Mouse (Mus musculus) intestine, embryonic 16.5 days (tissue): ENCODE results near the gene Nup93. TPM values are rescaled to one million over a fixed set of nuclear protein-coding genes. Genes with fewer than 3 reads are reported as not detected.

Experiments used
- ATAC-seq: fragments of 200-750 bp; cut with Nextera tagmentation; 2 replicates; pipeline ENCODE4 v1.8.0; 2017; ENCODE audit warnings: moderate TSS enrichment, moderate library complexity
- H3K27ac ChIP-seq: fragments of 300-500 bp; sonication (generic); 2 replicates; pipeline ENCODE4 v1.5.1; 2014; ENCODE audit warnings: mild to moderate bottlenecking, low read length
- H3K27me3 ChIP-seq: fragments of 300-500 bp; sonication (generic); replicated peaks from 2 replicates; pipeline ENCODE4 v1.6.1; 2014; ENCODE audit warnings: low read length, control low read depth, mixed read lengths; ENCODE audit not compliant: control insufficient read depth, insufficient read depth
- H3K36me3 ChIP-seq: fragments of 300-500 bp; sonication (generic); 2 replicates; pipeline ENCODE4 v1.6.1; 2014; ENCODE audit warnings: low read length, control low read depth; ENCODE audit not compliant: control insufficient read depth, insufficient read depth
- H3K4me1 ChIP-seq: fragments of 300-500 bp; sonication (generic); 2 replicates; pipeline ENCODE4 v1.6.1; 2014; ENCODE audit warnings: low read length, control low read depth, mixed read lengths; ENCODE audit not compliant: control insufficient read depth, insufficient read depth
- H3K4me2 ChIP-seq: fragments of 300-500 bp; sonication (generic); 2 replicates; pipeline ENCODE4 v1.6.1; 2014; ENCODE audit warnings: low read depth, low read length, control low read depth
- H3K4me3 ChIP-seq: fragments of 300-500 bp; sonication (generic); 2 replicates; pipeline ENCODE4 v1.5.1; 2014; ENCODE audit warnings: mild to moderate bottlenecking, low read length
- H3K9ac ChIP-seq: fragments of 300-500 bp; sonication (generic); 2 replicates; pipeline ENCODE4 v1.6.1; 2014; ENCODE audit warnings: low read depth, low read length
- H3K9me3 ChIP-seq: fragments of 300-500 bp; sonication (generic); 2 replicates; pipeline ENCODE4 v1.6.1; 2016; ENCODE audit warnings: low read length, control low read depth; ENCODE audit not compliant: control insufficient read depth
- WGBS: fragments of 180-500 bp; shearing (Covaris S2); extraction: QIAGEN DNeasy Blood & Tissue Kit; methylation state at CpG from one replicate; pipeline ENCODE4 v1.1.7; 2014; 5-methylcytosine and 5-hydroxymethylcytosine counted together
- polyA plus RNA-seq: library from polyadenylated mRNA; unstranded; fragments of >200 nt; fragmentation: Nextera tagmentation; extraction: Ambion mirVana; gene quantifications from 2 replicates; pipeline ENCODE4 v1.2.1, GENCODE M21; 2015

Nup93 gene
- polyA plus RNA-seq, 1 experiment from 2014 or later: 66.4 TPM

DNA sequence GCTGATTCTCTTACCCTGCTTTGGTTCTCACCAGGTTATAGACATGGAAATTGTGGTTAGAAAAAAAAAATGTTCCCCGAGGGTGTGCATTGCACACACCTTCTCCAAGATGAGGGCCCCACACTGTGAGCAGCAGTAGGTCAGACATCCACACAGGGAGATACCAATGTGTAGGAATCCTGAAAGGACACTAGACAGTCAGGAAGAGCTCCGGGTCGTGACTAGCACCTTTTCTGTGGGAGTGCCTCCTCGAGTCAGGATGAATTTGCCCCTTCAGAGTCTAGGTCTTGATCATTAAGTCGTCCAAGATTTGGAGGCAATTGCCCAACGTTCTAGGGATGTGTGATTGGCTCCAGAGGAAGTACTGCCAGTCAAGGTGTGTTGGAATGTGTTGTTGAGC, 28.6 kb upstream of the Nup93 start:
- Histone ChIP-seq H3K36me3 (no peaks in the 10 kb centered on the region), H3K4me2 (peak overlapping the region; percentile 39; the same call in 1 of the 2 replicates), H3K9ac (no peak overlapping the region), H3K4me3 (no peak overlapping the region), H3K27ac (peak overlapping the region; percentile 77), H3K27me3 (peaks cover 14% of the 10 kb centered on the region), H3K9me3 (no peaks in the 10 kb centered on the region), H3K4me1 (peaks cover 36% of the 10 kb centered on the region)
- 56% methylated on average over 6 of the region's 6 CpGs for WGBS
- no peak for ATAC-seq

DNA sequence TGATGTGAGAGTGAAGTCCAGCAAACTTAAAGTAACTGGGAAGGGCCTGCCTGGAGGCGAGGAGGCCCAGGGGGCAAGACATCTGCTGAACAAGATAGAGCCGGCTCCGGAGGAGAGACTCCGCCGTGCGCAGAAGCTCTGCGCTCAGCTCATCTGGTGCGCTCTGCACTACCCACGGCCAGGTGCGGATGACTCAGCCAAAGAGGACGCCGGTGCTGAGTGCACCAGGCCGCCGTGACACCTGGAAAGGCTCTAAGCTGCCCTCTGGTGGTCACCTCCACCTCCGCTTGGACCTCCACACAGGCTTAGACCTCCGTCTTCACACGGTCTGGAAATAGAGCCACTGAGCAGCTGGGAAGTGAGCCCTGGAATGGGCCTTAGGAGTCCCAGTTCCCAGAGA, 27.8 kb upstream of the Nup93 start:
- Histone ChIP-seq H3K36me3 (no peaks in the 10 kb centered on the region), H3K4me2 (peak overlapping the region; percentile 39), H3K9me3 (no peaks in the 10 kb centered on the region), H3K9ac (peak overlapping the region; percentile 55), H3K4me3 (peak overlapping the region; percentile 19), H3K27ac (peak overlapping the region; percentile 77), H3K27me3 (peaks cover 14% of the 10 kb centered on the region), H3K4me1 (peaks cover 37% of the 10 kb centered on the region)
- peak; percentile 82 for ATAC-seq
- 4% methylated on average over 17 of the region's 17 CpGs for WGBS

DNA sequence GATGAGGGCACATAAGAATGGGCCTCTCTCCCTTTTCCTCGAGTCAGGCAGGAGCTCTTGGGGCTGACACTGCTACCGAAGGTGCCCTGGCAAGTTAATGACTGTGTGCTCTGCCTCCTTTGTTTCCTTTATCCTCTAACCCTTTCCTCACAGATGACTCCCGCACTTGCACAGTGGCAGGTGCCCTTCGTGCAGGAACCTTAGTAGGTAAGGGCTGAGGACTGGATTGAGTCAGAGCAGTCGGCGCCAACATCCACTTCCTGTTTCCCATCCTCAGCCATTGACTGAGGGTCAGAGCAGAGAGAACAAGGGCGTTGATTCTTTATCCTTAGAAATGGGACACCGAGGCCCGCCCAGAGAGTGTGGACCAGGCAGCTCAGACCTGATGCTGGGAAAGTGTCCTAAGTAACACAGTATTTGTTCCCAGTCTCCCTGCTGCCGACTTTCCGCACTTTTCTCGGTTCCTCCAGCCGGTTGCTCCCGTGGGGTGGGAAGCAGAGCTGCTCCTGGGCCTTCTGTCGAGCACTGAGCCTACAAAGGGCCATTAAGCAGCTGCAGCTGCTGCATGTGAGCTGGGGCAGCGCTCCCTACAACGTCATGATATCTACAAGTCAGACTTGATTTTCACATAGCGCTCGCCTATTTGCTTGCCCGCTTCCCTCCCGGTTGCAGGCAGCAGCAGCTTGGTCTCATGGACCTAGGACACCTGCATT, 26.9 kb upstream of the Nup93 start:
- peak overlapping the region; percentile 55 for H3K9ac ChIP-seq
- H3K4me1 ChIP-seq: peaks cover 37% of the 10 kb centered on the region
- ATAC-seq: no peak
- H3K4me2 ChIP-seq: peak overlapping the region; percentile 39; the same call in 1 of the 2 replicates
- no peaks in the 10 kb centered on the region for H3K9me3 ChIP-seq
- WGBS: 39% methylated on average over 21 of the region's 21 CpGs
- H3K27ac ChIP-seq: peak overlapping the region; percentile 77
- H3K27me3 ChIP-seq: peaks cover 13% of the 10 kb centered on the region
- H3K4me3 ChIP-seq: no peak overlapping the region
- no peaks in the 10 kb centered on the region for H3K36me3 ChIP-seq

DNA sequence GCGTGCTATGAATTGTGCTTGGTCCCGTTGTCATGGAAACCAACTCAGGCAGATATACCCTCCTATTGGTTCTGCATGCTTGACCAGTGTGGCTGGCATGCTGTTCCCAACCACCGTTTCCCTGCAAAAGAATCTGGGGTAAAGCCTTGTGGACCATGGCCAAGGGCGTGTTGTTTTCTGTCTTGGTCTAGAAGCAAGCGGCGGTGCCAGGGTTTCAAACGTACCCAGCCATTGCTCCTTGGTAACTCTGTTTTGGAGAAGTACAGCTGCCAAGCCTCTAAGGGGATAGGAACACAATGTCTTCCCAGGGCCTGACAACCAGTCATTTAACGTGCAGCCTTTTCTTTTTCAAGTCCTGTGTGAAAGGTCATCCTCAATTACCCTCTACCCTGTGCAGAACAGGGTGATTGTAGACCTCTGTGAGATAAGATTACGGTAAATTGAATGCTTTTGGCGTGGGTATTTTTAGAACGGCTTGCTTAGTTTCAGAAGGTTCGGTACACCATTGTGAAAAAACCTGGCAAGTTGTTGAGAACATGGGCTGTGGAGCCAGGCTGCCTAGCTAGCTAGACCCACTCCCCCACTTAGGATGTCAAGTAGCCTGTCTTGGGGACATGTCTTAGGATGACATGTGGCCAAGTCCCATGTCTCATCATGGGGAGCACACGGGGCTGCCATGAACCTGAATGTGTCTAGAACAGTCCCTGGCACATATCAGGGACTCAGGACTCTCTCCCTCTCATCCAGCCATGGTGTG, 24.9 kb upstream of the Nup93 start:
- Histone ChIP-seq H3K9ac (no peak overlapping the region), H3K4me2 (no peak overlapping the region), H3K9me3 (no peaks in the 10 kb centered on the region), H3K27ac (no peak overlapping the region), H3K36me3 (no peaks in the 10 kb centered on the region), H3K4me1 (peaks cover 27% of the 10 kb centered on the region), H3K27me3 (peaks cover 11% of the 10 kb centered on the region), H3K4me3 (no peak overlapping the region)
- 67% methylated on average over 13 of the region's 13 CpGs for WGBS
- no peak for ATAC-seq

DNA sequence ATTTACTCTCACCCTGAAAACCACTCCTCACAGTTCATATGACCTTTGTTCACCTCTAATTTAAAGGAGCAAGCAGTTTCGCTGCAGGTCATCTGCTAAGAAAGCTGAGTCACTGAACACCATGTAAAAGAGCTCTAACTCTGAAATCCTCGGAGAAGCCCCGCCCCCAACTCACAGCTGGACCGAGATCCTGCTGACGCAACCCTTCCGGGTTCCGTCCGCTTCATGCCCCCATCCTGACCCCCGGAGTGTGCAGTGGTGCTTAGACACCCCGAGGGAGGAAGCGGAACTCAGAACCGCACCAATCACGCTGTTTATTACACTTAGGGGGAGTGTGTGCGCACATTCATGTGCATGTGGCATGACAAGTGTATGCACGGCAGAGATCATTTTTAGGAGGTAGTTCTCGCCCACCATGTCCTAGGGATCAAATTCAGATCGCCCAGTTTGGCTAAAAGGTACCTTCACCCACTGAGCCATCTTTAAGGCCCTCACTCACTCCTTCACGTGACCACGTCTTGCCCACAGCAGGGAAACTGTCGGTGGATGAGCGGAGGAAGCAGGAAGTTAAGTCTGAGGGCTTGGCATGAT, 23.2 kb upstream of the Nup93 start:
- H3K36me3 ChIP-seq: no peaks in the 10 kb centered on the region
- peak overlapping the region; percentile 62 for H3K9ac ChIP-seq
- H3K4me2 ChIP-seq: peak overlapping the region; percentile 67
- H3K9me3 ChIP-seq: no peaks in the 10 kb centered on the region
- peaks cover 8% of the 10 kb centered on the region for H3K27me3 ChIP-seq
- peaks cover 19% of the 10 kb centered on the region for H3K4me1 ChIP-seq
- H3K4me3 ChIP-seq: peak overlapping the region; percentile 42
- peak; percentile 51 for ATAC-seq
- WGBS: 22% methylated on average over 21 of the region's 21 CpGs
- peak overlapping the region; percentile 51; the same call in 1 of the 2 replicates for H3K27ac ChIP-seq

DNA sequence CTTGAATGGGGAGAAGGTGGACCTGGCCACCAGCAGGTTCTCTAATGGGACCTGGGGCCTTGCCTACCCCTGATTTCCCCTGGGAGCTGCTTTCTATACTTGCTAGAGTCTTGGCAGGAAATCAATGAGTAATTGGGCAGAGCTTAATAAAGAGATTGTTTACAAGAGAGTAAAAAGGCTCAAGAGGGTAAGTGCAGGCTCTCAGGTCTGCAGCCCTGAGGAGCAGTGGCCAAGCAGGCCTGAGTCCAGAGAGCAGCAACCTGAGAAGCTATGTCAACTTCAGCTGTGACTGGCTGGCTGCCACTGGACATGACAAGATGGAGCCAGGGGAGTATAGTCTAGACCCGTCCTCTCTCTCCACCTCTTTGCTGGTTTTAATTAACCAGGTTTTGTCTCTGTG, 21.4 kb upstream of the Nup93 start:
- Histone ChIP-seq H3K36me3 (no peaks in the 10 kb centered on the region), H3K4me3 (no peak overlapping the region), H3K9ac (no peak overlapping the region), H3K27me3 (no peaks in the 10 kb centered on the region), H3K27ac (no peak overlapping the region), H3K4me1 (peaks cover 6% of the 10 kb centered on the region; the same call in 1 of the 2 replicates), H3K9me3 (no peaks in the 10 kb centered on the region), H3K4me2 (no peak overlapping the region)
- no peak for ATAC-seq
- 78% methylated on average over 1 of the region's 1 CpGs for WGBS

DNA sequence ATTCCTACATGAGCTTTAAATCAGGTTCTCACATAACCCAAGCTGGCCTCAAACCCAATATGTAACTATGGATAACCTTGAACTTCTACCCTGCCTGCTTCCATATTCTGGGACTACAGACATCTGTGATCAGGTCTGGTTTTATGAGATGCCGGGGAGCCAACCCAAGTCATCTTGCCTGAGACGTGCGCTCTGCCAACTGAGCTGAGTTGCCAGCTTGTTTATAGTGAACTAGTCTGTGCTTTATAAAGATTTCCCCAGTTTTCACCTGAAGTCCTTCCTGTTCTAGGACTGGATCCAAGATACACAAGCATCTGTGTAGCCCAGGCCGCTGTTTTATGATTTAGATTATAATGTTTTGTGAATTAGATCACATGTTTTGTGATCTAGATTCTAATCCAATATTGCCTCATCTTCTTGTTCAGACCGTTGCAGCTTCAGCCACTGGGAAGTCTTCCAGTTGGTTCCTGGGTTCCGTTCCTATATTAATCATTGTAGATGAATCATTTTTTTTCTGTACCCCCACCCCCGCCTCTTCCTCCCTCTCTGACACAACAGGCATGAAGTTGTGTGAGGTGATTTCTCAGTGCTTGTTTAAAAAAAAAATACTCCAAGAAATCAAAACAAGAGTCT, 19.7 kb upstream of the Nup93 start:
- Histone ChIP-seq H3K36me3 (no peaks in the 10 kb centered on the region), H3K9ac (no peak overlapping the region), H3K4me1 (peaks cover 6% of the 10 kb centered on the region; the same call in 1 of the 2 replicates), H3K27me3 (no peaks in the 10 kb centered on the region), H3K4me3 (no peak overlapping the region), H3K9me3 (no peaks in the 10 kb centered on the region), H3K4me2 (no peak overlapping the region), H3K27ac (no peak overlapping the region)
- WGBS: 80% methylated on average over 7 of the region's 7 CpGs
- ATAC-seq: no peak

DNA sequence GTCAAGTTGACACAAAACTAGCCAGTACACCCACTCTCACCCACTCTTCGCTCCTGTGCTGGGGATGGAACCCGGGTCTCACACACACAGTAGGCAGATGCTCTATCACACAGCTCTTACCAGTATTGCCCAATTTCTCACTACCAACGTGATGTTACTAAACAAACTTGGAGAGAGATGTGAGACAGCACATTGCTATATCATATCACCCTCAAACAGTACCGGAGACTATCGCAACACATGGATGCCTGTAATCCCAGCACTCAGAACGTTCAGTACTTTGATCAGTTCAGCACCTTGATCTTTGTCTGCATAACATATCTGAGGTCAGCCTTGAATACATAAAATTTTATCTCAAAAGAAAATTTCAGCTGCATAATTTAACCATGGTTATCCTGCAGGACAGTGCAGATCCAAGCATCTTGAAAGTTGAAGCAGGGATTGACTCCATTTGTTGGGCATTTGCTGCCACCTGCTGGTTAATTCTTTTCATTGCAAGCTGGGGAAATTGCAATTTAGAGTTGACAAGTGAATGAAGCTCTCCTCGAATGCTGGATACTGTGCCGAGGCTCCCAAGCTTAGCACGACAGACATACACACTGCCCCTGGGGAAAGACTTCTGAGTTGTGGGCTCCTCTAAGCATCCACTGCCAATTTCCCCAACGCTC, 15.0 kb upstream of the Nup93 start:
- no peaks in the 10 kb centered on the region for H3K4me1 ChIP-seq
- no peaks in the 10 kb centered on the region for H3K27me3 ChIP-seq
- H3K27ac ChIP-seq: no peak overlapping the region
- 0 out of 2 replicates have a peak overlapping the region, but pooled peaks have one; percentile 27 for H3K4me2 ChIP-seq
- peak; percentile 52; the same call in 1 of the 2 replicates for ATAC-seq
- H3K4me3 ChIP-seq: no peak overlapping the region
- H3K9ac ChIP-seq: no peak overlapping the region
- H3K36me3 ChIP-seq: no peaks in the 10 kb centered on the region
- WGBS: 46% methylated on average over 10 of the region's 10 CpGs
- H3K9me3 ChIP-seq: no peaks in the 10 kb centered on the region
